Mouse (Mus musculus) limb, embryonic 14.5 days (tissue): ENCODE results near the gene Pcca. TPM values are rescaled to one million over a fixed set of nuclear protein-coding genes. Genes with fewer than 3 reads are reported as not detected.
A peak's percentile ranks its signal among the peaks of the same experiment; 100 is the strongest.

ENCODE experiments used
- ATAC-seq: fragments of 200-750 bp; cut with Nextera tagmentation; 2 replicates; pipeline ENCODE4 v1.8.0; 2017; ENCODE audit warnings: low read depth, moderate number of reproducible peaks, moderate TSS enrichment; ENCODE audit not compliant: low FRiP score
- DNase-seq: peaks from one replicate; pipeline ENCODE4 v3.0.0-alpha.2; 2015; ENCODE audit warnings: low spot score
- H3K27ac ChIP-seq: fragments of 300-500 bp; sonication (generic); replicated peaks from 2 replicates; pipeline ENCODE4 v1.5.1; 2014; ENCODE audit warnings: low read depth, mild to moderate bottlenecking, low read length, moderate library complexity, mixed read lengths
- H3K27me3 ChIP-seq: fragments of 300-500 bp; sonication (generic); 2 replicates; pipeline ENCODE4 v1.6.1; 2014; ENCODE audit warnings: low read length, mixed read lengths; ENCODE audit not compliant: control insufficient read depth, insufficient read depth
- H3K36me3 ChIP-seq: fragments of 300-500 bp; sonication (generic); 2 replicates; pipeline ENCODE4 v1.6.1; 2014; ENCODE audit warnings: mild to moderate bottlenecking, low read length, moderate library complexity, mixed read lengths; ENCODE audit not compliant: control insufficient read depth, insufficient read depth
- H3K4me1 ChIP-seq: fragments of 300-500 bp; sonication (generic); 2 replicates; pipeline ENCODE4 v1.6.1; 2014; ENCODE audit warnings: antibody characterized with exemption, low read length, mixed read lengths; ENCODE audit not compliant: control insufficient read depth, insufficient read depth
- H3K4me2 ChIP-seq: fragments of 300-500 bp; sonication (generic); replicated peaks from 2 replicates; pipeline ENCODE4 v1.6.1; 2014; ENCODE audit warnings: low read depth, mild to moderate bottlenecking, low read length, moderate library complexity; ENCODE audit not compliant: severe bottlenecking
- H3K4me3 ChIP-seq: fragments of 300-500 bp; sonication (generic); replicated peaks from 2 replicates; pipeline ENCODE4 v1.5.1; 2014; ENCODE audit warnings: low read length
- H3K9ac ChIP-seq: fragments of 300-500 bp; sonication (generic); 2 replicates; pipeline ENCODE4 v1.6.1; 2014; ENCODE audit warnings: mild to moderate bottlenecking, low read depth, low read length, moderate library complexity; ENCODE audit not compliant: severe bottlenecking
- H3K9me3 ChIP-seq: fragments of 300-500 bp; sonication (generic); 2 replicates; pipeline ENCODE4 v1.6.1; 2016; ENCODE audit warnings: low read length; ENCODE audit not compliant: control insufficient read depth
- POLR2A ChIP-seq: fragments of 200-500 bp; IDR thresholded peaks from 2 replicates; pipeline ENCODE4 v1.8.0; 2012; ENCODE audit warnings: inconsistent platforms, mild to moderate bottlenecking, moderate library complexity, borderline replicate concordance; ENCODE audit not compliant: insufficient read depth, insufficient read length; ENCODE audit errors: extremely low read depth
- WGBS: fragments of 180-500 bp; shearing (Covaris S2); extraction: QIAGEN DNeasy Blood & Tissue Kit; methylation state at CpG from one replicate; pipeline ENCODE4 v1.1.7; 2014; 5-methylcytosine and 5-hydroxymethylcytosine counted together
- polyA plus RNA-seq, 2 experiments: library from polyadenylated mRNA; depleted of rRNA in 1 of 2; stranded (reverse) in 1 of 2; unstranded in 1 of 2; fragments of >200 nt; fragmentation: Nextera tagmentation in 1 of 2; extraction: Ambion mirVana in 1 of 2; gene quantifications; 2 replicates each; pipeline versions ENCODE4 v1.2.1 to v1.2.3; 2012 to 2014

Pcca gene
- polyA plus RNA-seq, 2 experiments = 15.7 to 17.3 TPM

GRCm38 (mm10) chr14:122607456-122607855 is 73.3 kb downstream of the Pcca start:
- Histone ChIP-seq H3K4me2 (no peak overlapping the region), H3K4me1 (peaks cover 5% of the 10 kb centered on the region; the same call in 1 of the 2 replicates), H3K4me3 (no peak overlapping the region), H3K27me3 (no peaks in the 10 kb centered on the region), H3K27ac (no peak overlapping the region), H3K9ac (no peak overlapping the region), H3K36me3 (no peaks in the 10 kb centered on the region), H3K9me3 (no peaks in the 10 kb centered on the region)
- TF ChIP-seq POLR2A = no peak
- peak; percentile 81 for ATAC-seq
- DNase-seq = peak; percentile 83
- WGBS = 27% methylated on average over 4 of the region's 4 CpGs

- Histone ChIP-seq H3K9me3 (no peaks in the 10 kb centered on the region), H3K27me3 (no peaks in the 10 kb centered on the region), H3K9ac (no peak overlapping the region), H3K36me3 (no peaks in the 10 kb centered on the region), H3K27ac (no peak overlapping the region), H3K4me1 (peaks cover 5% of the 10 kb centered on the region; the same call in 1 of the 2 replicates), H3K4me2 (no peak overlapping the region), H3K4me3 (no peak overlapping the region)
- ATAC-seq = no peak
- DNase-seq = no peak
- 74% methylated on average over 2 of the region's 2 CpGs for WGBS
- TF ChIP-seq POLR2A = no peak
Observed at GRCm38 (mm10) chr14:122608323-122608722, 74.2 kb downstream of the Pcca start.

GRCm38 (mm10) chr14:122611035-122611434 is 76.9 kb downstream of the Pcca start:
- no peaks in the 10 kb centered on the region for H3K27me3 ChIP-seq
- no peak for DNase-seq
- H3K4me2 ChIP-seq = no peak overlapping the region
- no peaks in the 10 kb centered on the region for H3K9me3 ChIP-seq
- no peak for TF ChIP-seq POLR2A
- WGBS = 93% methylated on average over 4 of the region's 4 CpGs
- ATAC-seq = no peak
- no peak overlapping the region for H3K27ac ChIP-seq
- no peaks in the 10 kb centered on the region for H3K36me3 ChIP-seq
- no peak overlapping the region for H3K9ac ChIP-seq
- H3K4me1 ChIP-seq = peaks cover 5% of the 10 kb centered on the region; the same call in 1 of the 2 replicates
- H3K4me3 ChIP-seq = no peak overlapping the region

GRCm38 (mm10) chr14:122612317-122612716 is 78.2 kb downstream of the Pcca start:
- Histone ChIP-seq H3K27ac (no peak overlapping the region), H3K36me3 (no peaks in the 10 kb centered on the region), H3K4me3 (no peak overlapping the region), H3K9ac (no peak overlapping the region), H3K4me2 (no peak overlapping the region), H3K9me3 (no peaks in the 10 kb centered on the region), H3K27me3 (no peaks in the 10 kb centered on the region), H3K4me1 (peaks cover 5% of the 10 kb centered on the region; the same call in 1 of the 2 replicates)
- DNase-seq (no peak), ATAC-seq (no peak)
- 85% methylated on average over 3 of the region's 3 CpGs for WGBS
- TF ChIP-seq POLR2A = no peak

- H3K27me3 ChIP-seq = no peaks in the 10 kb centered on the region
- H3K9ac ChIP-seq = no peak overlapping the region
- no peak overlapping the region for H3K4me3 ChIP-seq
- no peak for ATAC-seq
- no peak for DNase-seq
- H3K36me3 ChIP-seq = no peaks in the 10 kb centered on the region
- H3K9me3 ChIP-seq = no peaks in the 10 kb centered on the region
- 82% methylated on average over 2 of the region's 2 CpGs for WGBS
- no peak overlapping the region for H3K27ac ChIP-seq
- no peak for TF ChIP-seq POLR2A
- no peak overlapping the region for H3K4me2 ChIP-seq
- no peaks in the 10 kb centered on the region for H3K4me1 ChIP-seq
Observed at GRCm38 (mm10) chr14:122617656-122618055, 83.5 kb downstream of the Pcca start.

- TF ChIP-seq POLR2A = no peak
- ATAC-seq = no peak
- no peaks in the 10 kb centered on the region for H3K9me3 ChIP-seq
Observed at GRCm38 (mm10) chr14:122633416-122633815, 99.3 kb downstream of the Pcca start.

More at GRCm38 (mm10) chr14:122633416-122633815, 99.3 kb downstream of the Pcca start:
- H3K27ac ChIP-seq = no peak overlapping the region
- no peak for DNase-seq
- WGBS = 95% methylated on average over 2 of the region's 2 CpGs
- H3K36me3 ChIP-seq = no peaks in the 10 kb centered on the region
- H3K4me3 ChIP-seq = no peak overlapping the region
- no peaks in the 10 kb centered on the region for H3K27me3 ChIP-seq
- H3K4me2 ChIP-seq = no peak overlapping the region
- 0 out of 2 replicates have a peak, but pooled peaks cover 3% of the 10 kb centered on the region for H3K4me1 ChIP-seq
- no peak overlapping the region for H3K9ac ChIP-seq
